Mouse (Mus musculus): Measurements from ENCODE around the gene Braf. TPM values are rescaled to one million over a fixed set of nuclear protein-coding genes. Genes with fewer than 3 reads are reported as not detected.
"Not testable (repeated sequence)": the region's sequence is repeated elsewhere in the genome, so short reads cannot be mapped to it uniquely, and the experiment has no call there.

Braf gene
- total RNA-seq (2022) = 1 to 10 TPM; 4.7 to 6.8 (median 6.4) TPM

DNA sequence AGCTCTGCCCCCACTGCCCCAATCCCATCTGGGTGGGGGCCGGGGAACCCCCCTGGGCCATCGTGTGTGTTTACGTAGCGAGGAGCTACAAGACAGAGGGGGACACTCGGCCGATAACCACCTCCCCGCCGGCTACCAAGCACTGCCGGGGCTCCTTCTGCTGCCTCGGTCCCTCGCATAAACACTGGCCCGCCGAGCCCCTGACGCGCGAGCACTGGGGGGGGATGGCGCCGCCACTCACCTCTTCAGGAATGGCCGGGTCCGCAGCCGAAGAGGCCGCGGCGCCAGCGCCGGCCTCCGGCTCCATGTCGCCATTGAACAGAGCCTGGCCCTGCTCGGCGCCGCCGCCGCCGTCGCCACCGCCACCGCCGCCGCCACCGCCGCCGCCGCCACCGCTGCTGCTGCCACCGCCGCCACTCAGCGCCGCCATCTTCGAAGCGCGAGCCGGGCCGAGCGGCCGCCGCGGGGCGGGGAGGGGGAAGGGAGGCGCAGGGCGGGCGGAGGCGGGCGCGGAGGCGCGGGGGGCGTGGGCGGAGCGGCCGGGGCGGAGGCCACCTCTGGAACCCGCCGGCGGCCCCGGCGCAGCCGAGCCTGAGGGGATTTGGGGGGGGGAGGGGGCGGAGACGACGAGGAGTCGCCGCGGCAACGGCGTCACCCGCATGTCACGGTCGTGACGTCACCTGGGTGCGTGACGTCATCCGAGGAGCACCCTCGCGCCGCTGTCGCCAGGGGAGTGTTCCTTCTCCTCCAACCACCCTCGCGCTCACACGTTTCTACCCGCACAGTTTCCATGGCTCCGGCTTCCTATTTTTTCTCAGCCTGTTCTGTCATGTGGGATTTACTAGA lies at the start of gene Braf:
TSS of gene Braf (minus strand) at position 598 of the 846 bp plus-strand sequence.
- peak; percentile 45 to 48 for DNase-seq (ENCODE audit: low spot score in 2 of 2)

DNA sequence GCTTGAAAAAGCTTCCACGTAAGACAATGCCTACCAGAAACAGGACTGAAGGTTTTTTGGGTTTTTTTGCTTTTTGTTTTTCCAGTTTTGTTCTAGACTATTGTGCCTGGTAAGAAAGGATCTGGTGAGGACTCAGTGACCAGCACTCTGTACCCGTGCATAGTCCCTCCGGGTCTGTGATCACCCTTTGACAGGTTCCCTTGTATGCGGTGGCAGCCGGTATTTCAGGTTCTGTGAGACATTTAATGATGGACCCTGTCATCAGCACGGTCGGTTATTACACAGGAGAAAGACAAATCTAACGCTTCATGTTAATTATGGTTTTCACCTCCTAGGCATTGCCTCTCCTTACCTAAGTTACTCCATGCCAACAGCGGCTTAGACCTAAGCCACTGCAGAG lies 49.8 kb upstream of the Braf start:
- DNase-seq (ENCODE audit: low spot score in 2 of 2) = no peak

DNA sequence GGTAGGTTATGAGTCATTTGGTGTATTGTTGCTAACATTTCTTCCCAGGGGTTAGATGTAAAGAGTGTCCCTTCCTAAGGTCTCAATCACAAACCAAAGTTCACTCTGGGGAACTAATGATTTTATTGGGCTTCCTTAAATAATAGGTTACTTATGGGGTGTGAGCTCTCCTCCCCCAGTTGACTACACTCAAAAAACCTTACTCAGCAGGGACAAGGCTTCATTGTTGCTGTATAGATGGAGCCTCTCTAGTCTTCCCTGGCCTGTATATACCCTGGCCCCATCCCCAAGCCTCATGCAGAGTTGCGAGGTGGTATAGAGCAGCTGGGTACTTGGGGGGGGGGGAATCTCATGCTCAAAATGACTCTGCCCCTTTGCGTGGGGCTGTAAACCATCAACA lies 32.0 kb upstream of the Braf start:
- DNase-seq (ENCODE audit: low spot score in 2 of 2) = no peak

DNA sequence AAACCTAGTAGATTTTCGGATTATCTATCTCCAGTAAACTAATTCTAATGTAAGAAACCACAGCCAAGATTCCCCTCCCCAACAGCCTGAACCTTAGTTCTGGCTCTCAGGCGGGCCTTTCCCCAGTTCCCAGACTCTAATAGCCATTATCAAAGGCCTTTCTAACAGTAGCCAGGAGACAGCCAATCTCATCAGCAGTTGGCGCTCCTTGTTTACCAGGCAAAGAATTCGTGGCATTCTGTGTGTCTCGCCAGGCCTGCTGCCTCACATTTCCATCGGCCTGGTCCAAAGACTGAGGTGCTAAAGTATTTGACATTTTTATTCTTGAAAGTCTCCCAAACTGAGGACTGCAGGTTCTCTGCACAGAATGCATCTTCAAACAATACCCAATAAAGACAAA lies 24.6 kb upstream of the Braf start:
- no peak for DNase-seq (ENCODE audit: low spot score in 2 of 2)

DNA sequence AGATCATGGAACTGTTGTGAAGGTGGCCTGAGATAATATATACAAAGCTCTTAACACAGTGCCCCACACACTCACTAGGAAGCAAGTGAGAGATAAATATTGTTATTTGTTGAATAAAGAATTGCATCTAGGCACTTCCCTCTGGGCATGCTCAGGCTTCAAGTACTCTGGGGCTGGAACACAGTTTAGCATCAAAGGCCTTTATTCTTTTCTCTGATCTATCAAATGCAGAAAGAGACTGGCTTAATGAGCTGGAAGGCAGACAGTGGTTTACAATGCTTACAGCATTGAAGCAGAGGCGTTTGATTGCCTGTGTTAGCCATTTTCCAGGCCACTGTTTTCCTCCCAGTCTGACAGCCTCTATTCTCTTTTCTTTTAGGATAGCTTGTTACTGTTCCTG lies 21.8 kb upstream of the Braf start:
- no peak for DNase-seq (ENCODE audit: low spot score in 2 of 2)

DNA sequence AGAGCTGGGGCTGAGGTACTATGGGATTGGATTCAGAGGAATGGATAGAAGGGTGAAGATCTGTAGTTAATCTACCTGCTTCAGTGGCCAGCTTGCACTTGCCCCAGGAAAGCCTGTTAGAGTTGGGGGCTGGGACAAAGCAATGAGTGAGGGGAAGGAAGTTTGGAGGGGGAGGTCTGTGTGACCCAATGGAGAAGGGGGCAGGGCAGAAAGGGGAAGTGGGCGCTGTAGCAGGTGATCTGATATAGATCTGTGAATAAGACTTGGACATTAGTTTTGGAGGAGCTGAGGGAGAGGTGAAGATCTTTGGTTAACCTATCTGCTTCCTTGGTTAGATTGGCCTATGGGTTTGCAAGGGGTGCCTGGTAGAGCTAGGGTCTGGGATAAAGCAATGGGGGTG lies 20.2 kb upstream of the Braf start:
- no peak for DNase-seq (ENCODE audit: low spot score in 2 of 2)

DNA sequence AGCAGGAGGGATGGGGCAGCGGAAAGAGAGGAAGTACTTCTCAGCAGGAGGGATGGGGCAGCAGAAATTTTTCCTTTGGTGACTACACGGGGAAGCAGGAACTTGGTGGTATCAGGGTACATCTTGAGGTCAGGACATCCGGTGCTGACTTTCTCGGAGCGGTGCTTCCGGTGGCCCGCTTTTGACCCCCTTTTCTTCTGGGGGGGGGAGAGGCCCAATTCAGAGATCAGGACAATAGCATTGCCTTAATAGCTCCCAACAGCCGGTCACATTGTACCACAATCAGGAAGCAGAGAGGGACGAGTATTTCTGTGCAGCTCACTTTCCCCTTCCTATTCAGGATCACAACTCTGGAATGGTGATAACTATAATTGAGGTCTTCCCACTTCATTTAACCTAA lies 14.4 kb upstream of the Braf start:
- DNase-seq (ENCODE audit: low spot score in 2 of 2) = not testable (repeated sequence)

DNA sequence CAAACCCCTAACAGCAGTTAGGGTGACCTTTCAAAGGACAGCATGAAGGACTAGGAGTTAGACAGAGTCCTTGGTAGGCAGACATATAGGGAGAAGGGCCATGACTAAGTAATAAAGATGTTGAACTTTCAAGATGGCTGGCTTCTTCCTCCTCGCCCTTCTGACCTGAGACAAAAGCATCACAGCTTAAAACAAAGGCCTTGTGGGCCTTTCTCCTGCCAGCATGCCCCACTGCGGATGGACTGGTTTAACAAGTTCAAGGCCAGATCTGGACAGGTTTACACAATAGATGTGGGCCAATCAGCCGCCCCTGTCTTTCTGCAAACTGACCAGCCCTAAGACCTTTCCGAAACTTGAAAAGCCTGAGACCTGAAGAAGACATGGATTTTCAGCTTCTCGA lies 2.8 kb upstream of the Braf start:
- no peak for DNase-seq (ENCODE audit: low spot score in 2 of 2)

DNA sequence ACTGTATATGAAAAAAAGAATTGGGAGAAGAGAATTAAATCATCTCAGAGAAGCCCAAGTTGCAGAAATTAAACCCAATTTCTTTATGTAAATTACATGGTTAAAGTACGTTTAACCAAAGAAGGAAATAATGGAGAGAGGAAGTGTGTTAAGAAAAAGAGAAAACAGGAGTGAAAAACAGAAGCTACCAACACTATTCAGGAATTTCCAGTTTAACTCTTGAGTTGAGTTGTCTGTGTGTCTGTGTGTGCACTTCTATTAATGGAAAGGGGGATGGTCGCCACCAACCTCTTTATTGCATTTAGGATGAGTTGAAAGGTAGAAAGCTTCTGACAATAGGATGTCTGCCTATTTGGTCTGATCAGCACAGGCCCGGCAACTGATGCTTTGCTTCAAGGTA lies 886 bp upstream of the Braf start:
- DNase-seq (ENCODE audit: low spot score in 2 of 2) = no peak

DNA sequence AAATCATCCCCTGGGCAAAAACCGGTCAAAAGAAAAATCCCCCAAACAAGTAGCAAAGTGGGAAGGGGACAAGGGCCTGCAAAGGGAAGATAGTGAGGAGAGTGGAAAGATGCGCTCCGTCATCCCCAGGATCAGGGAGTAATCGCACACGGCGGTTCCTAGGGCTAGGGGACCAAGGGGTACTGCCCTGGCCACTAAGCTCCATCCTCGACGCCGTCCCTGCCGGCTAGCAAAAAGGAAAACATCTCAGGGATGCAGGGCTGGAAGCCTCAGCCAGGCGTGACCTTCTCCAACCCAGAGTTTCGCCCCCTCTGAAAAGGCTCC lies 759 bp downstream of the Braf start:
- no peak for DNase-seq (ENCODE audit: low spot score in 2 of 2)

DNA sequence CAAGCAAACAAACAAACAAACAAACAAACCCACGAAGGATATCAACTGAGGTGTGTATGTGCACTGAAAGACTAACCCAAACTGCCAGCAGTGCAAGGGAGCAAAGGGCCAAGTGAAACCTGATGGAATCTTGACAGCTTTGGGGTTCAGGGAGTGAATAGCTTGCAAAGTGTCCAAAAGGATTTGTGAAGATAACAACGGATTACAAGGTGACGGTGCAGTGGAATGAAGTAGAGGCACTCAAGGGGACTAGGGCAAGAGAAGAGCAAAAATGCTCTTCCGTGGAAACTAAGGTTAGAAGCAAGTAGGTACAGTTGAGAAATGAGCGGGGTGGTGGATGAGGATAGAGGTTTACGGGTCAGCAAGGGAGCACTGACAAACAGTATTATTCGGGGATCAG lies 1.2 kb downstream of the Braf start:
- no peak for DNase-seq (ENCODE audit: low spot score in 2 of 2)

DNA sequence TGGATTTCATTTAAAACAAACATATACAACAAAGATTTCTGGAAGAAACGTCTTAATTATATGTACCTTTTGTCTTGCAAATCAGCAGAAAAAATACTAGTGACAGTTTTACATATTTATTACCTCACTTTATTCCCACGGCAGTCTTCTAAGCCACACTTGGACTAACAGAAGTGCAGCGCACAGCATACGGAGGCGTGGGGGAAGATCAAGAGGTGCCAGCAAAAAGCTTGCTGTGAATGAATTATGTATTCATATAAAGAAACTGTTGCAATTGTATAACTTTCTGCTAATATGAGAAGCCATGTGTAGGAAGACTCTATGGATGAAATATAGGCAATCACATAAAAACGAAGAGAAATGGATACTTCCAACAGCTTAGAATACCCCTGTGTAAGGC lies 6.7 kb downstream of the Braf start:
- no peak for DNase-seq (ENCODE audit: low spot score in 2 of 2)

DNA sequence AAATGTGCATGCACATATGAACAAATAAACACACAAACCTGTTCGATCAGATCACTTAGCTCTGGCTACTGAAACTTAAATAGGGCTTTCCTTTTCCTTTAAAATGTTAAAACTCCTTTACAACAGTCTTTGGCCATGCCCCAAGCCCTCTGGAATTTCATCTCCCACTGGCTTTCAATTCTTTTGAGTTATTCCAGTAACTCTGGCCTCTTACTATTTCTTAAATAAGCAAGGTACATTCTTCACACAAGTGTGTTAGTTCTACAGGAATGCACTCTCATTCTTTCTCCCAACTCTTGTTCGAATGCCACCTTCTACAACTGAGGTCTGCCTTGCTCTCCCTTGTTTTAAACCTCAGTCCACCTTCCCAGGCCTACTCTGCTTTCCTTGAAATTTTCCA lies 8.2 kb downstream of the Braf start:
- no peak for DNase-seq (ENCODE audit: low spot score in 2 of 2)

DNA sequence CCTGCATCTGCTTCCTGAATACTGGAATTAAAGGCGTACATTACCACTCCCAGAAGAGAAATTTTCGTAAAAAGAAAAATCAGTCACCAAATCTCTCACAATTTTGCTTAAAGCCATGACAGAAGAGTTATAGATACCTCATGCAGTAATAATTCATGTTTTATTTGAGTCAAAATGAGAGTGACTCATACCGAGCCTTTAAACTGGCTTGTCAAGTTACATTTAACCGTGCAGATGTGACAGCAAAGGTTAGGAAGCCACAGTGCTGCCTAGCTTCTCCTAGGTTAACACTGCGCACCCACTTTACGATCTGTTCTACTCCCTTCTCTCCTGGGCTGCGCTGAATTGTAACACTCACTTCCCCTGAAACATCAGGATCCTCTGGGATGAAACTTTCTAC lies 10.9 kb downstream of the Braf start:
- DNase-seq (ENCODE audit: low spot score in 2 of 2) = no peak

DNA sequence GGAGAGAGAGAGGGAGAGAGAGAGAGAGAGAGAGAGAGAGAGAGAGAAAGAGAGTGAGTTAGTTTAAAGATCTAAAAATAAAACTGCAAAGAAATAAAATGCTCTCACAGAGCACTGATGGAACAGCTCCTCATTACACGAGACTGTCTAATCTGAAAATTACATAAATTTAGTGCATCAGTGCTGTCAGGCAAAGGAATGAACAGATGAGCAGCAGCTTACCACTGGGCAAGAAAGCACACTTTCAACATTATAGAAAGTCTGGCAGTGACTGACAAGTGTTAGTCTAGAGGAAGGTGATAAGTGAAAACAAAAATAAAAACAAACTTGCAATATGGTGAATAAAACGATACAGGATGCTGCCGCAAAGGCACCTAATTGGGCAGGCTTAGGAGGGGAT lies 11.9 kb downstream of the Braf start:
- DNase-seq (ENCODE audit: low spot score in 2 of 2) = no peak

DNA sequence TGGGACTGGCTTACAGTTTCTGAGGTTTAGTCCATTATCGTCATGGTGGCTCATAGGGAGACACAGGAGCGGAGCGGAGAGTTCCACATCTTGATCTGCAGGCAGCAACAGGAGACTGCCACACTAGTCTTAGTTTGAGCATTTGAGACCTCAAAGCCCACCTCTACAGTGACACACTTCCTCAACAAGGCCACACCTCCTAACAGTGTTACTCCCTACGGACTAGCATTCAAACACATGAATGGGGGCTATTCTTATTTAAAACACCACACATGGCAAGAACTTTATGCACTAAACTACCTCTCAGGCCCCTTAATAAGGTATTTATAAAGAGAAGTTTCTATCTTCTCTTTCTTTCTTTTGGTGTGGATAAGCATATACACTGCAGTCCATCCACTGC lies 19.6 kb downstream of the Braf start:
- DNase-seq (ENCODE audit: low spot score in 2 of 2) = no peak

DNA sequence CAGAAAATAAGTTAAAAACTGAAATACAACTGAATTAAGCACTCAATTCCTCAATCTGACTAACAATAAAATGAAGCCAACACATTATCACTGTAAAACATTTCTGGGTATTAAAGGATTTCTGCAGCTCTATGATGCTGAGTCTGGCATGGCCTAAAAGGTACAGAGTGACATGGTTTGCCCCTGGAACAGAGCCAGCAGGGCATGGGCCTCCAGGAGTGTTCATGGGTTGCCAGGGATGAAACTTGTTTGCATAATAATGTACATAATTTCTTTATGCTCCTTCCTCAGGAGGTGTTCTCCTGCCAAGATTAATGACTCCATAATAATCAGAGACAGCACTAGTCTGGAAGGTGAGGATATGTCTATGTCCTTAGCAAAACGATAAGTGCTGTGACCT lies 32.1 kb downstream of the Braf start:
- DNase-seq (ENCODE audit: low spot score in 2 of 2) = no peak

DNA sequence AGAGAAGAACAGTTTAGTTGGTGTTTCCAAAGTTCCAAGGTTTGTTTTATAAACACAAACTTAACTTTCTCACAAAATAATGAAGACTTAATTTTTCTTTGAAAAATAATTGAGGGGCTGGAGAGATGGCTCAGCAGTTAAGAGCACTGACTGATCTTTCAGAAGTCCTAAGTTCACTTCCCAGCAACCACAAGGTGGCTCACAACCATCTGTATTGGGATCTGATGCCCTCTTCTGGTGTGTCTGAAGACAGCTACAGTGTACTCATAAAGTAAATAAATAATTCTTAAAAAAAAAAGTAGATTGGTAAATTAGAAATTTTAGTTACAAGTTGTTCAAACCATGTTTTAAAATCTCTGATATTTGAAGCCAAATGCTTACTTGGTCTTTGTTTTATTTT lies 38.4 kb downstream of the Braf start:
- DNase-seq (ENCODE audit: low spot score in 2 of 2) = not testable (repeated sequence)

DNA sequence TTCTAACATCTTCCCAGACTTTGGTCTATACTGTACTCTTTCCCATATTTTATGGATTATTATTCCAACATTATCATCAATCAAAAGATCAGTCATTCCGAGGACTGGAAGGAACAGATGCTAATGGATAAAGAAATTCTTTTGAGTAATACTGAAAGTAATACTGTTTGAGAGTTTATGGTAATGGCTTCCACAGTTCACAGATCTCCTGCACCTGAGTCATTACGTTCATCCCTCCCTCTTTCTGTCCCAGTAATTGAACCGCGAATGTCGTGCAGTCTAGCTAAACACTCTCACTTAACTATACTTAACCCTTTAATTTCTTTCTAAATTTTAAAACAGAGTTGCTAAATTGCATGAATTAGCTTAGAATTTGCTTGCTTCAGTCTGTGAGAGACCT lies 43.5 kb downstream of the Braf start:
- no peak for DNase-seq (ENCODE audit: low spot score in 2 of 2)

DNA sequence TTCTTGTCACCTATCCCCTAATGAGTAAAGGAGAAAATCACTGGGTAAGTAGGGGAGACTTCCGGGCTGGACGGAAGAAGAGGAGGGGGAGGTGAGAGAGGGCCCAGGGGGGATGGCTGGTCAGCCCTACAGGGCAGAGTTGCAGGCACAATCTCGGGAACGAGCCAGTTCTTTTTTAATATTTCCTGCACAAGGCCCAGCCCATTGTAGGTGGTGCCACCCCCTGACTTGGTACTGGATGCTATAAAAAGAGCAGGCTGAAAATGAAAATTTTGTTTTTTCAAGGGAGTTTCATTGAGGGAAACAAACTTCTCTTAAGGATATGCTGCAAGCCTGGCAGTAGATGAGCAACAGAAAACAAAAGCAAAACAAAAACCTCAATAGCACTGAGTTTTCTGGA lies 44.7 kb downstream of the Braf start:
- no peak for DNase-seq (ENCODE audit: low spot score in 2 of 2)

DNA sequence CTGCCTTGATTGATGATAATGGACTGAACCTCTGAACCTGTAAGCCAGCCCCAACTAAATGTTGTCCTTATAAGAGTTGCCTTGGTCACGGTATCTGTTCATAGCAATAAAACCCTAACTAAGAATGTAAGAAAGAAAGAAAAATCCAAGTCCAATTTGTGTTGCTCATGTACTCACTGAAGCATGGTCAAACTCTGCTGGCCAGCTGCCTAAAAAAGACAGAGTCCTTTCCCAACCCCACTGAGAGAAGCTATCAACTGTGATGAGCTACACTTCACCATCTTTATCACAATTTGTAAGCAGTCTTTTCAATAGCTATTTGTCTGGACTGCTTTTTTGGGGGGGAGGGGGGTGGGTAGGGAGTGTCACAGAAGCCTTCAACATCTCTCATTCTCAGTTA lies 47.0 kb downstream of the Braf start:
- no peak for DNase-seq (ENCODE audit: low spot score in 2 of 2)

DNA sequence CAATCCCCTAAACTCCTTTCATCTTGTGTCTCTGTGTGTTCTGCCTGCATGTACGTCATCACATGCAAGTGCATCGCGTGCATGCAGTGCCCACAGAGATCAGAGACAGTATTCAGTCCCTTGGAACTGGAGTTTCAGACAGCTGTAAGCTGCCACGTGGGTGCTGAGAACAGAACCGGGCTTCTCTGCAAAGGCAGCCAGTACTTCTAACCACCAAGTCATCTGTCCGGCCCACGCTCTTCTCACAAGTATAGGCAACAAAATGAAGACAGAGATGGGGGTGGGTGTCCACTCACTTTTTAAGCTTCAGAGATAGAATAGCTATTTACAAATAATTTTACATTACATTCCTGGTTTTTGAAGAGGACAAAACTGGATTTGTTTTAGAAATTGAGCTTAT lies 50.2 kb downstream of the Braf start:
- DNase-seq (ENCODE audit: low spot score in 2 of 2) = no peak

DNA sequence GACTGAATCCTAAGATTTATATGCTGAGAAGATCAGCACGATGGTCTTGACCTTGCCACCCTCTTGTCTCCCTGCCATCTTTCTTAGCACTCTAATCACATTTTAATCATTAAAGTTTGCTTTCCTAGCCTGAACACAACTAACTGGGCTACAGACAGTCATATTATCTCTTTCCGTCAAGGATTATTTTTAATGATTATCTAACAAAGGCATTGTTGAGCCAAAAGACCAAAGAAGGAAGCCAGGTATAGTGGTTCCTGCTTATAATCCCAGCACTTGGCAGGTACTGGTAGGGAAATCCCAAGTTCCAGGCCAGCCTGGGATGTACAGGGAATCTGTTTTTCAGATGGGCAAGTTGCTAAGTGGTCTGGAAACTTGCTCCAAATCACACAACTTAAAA lies 114.0 kb downstream of the Braf start:
- no peak for DNase-seq (ENCODE audit: low spot score in 2 of 2)

DNA sequence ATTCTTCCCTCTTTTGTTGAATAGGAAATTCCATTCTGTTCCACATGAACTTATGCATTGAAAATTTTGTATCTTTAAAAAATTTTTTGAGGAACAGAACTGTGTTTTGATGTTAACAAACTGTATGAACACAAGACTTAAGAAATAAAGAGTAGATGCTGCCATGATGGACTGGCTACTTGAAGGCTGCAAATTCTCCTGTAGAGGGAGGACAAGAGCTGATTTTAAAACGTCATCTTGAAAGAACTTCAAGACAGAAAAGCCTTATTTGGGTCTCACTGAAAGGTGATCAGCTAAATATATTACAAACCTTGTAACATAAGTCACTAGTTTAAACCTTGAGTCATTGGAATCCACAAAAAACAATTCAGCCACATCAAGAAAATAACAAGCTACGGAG lies 115.1 kb downstream of the Braf start:
- DNase-seq (ENCODE audit: low spot score in 2 of 2) = no peak
